Mouse (Mus musculus) neural tube, embryonic 13.5 days (tissue): Measurements from ENCODE around the gene Zswim1. TPM values are rescaled to one million over a fixed set of nuclear protein-coding genes. Genes with fewer than 3 reads are reported as not detected.
"Not testable (repeated sequence)": the region's sequence is repeated elsewhere in the genome, so short reads cannot be mapped to it uniquely, and the experiment has no call there.

ENCODE experiments used
- ATAC-seq: fragments of 200-750 bp; cut with Nextera tagmentation; 2 replicates; pipeline ENCODE4 v1.8.0; 2017; ENCODE audit warnings: low read depth, mild to moderate bottlenecking, moderate TSS enrichment, moderate library complexity
- H3K27ac ChIP-seq: fragments of 300-500 bp; sonication (generic); replicated peaks from 2 replicates; pipeline ENCODE4 v1.5.1; 2015; ENCODE audit warnings: moderate library complexity, mild to moderate bottlenecking, inconsistent platforms
- H3K27me3 ChIP-seq: fragments of 300-500 bp; sonication (generic); 2 replicates; pipeline ENCODE4 v1.6.1; 2015; ENCODE audit warnings: mild to moderate bottlenecking, inconsistent platforms
- H3K36me3 ChIP-seq: fragments of 300-500 bp; sonication (generic); 2 replicates; pipeline ENCODE4 v1.6.1; 2015; ENCODE audit warnings: mild to moderate bottlenecking, inconsistent platforms
- H3K4me1 ChIP-seq: fragments of 300-500 bp; sonication (generic); replicated peaks from 2 replicates; pipeline ENCODE4 v1.6.1; 2015; ENCODE audit warnings: inconsistent platforms
- H3K4me2 ChIP-seq: fragments of 300-500 bp; sonication (generic); 2 replicates; pipeline ENCODE4 v1.6.1; 2015; ENCODE audit warnings: inconsistent platforms, mild to moderate bottlenecking, moderate library complexity
- H3K4me3 ChIP-seq: fragments of 300-500 bp; sonication (generic); 2 replicates; pipeline ENCODE4 v1.5.1; 2015; ENCODE audit warnings: mild to moderate bottlenecking, inconsistent platforms
- H3K9ac ChIP-seq: fragments of 300-500 bp; sonication (generic); 2 replicates; pipeline ENCODE4 v1.6.1; 2015; ENCODE audit warnings: moderate library complexity, mild to moderate bottlenecking, inconsistent platforms
- H3K9me3 ChIP-seq: fragments of 300-500 bp; sonication (generic); 2 replicates; pipeline ENCODE4 v1.6.1; 2016; ENCODE audit warnings: inconsistent platforms
- WGBS: fragments of 180-500 bp; shearing (Covaris S2); methylation state at CpG from one replicate; pipeline ENCODE4 v1.1.7; 2015; 5-methylcytosine and 5-hydroxymethylcytosine counted together
- polyA plus RNA-seq: library from polyadenylated mRNA; unstranded; fragments of >200 nt; fragmentation: Nextera tagmentation; extraction: Ambion mirVana; gene quantifications from 2 replicates; pipeline ENCODE4 v1.2.1, GENCODE M21; 2015

Zswim1 gene
- polyA plus RNA-seq, 1 experiment from 2014 or later, result 22.3 TPM

GRCm38 (mm10) chr2:164794293-164794692, 28.2 kb upstream of the Zswim1 start:
- no peak overlapping the region for H3K4me2 ChIP-seq
- no peak overlapping the region for H3K9ac ChIP-seq
- H3K4me1 ChIP-seq, result no peaks in the 10 kb centered on the region
- H3K4me3 ChIP-seq, result no peak overlapping the region
- WGBS, result 39% methylated on average over 5 of the region's 5 CpGs
- peaks cover 90% of the 10 kb centered on the region for H3K36me3 ChIP-seq
- no peaks in the 10 kb centered on the region for H3K9me3 ChIP-seq
- H3K27me3 ChIP-seq, result no peaks in the 10 kb centered on the region
- ATAC-seq, result 0 out of 2 replicates have a peak, but pooled peaks have one; percentile 26
- H3K27ac ChIP-seq, result no peak overlapping the region

GRCm38 (mm10) chr2:164795868-164796267, 26.6 kb upstream of the Zswim1 start:
- Histone ChIP-seq H3K4me3 (no peak overlapping the region), H3K9me3 (no peaks in the 10 kb centered on the region), H3K4me2 (no peak overlapping the region), H3K36me3 (peaks cover 91% of the 10 kb centered on the region), H3K9ac (no peak overlapping the region), H3K4me1 (no peaks in the 10 kb centered on the region), H3K27me3 (no peaks in the 10 kb centered on the region), H3K27ac (no peak overlapping the region)
- no peak for ATAC-seq
- 84% methylated on average over 4 of the region's 4 CpGs for WGBS

- 85% methylated on average over 6 of the region's 6 CpGs for whole genome bisulfite sequencing
- H3K4me3 ChIP-seq, H3K27ac ChIP-seq, H3K4me2 ChIP-seq, H3K9ac ChIP-seq, H3K9me3 ChIP-seq, ATAC-seq, H3K27me3 ChIP-seq: not testable (repeated sequence)
- Histone ChIP-seq H3K36me3 (peaks cover 77% of the 10 kb centered on the region), H3K4me1 (peaks cover 11% of the 10 kb centered on the region)
These were observed 23.9 kb upstream of the Zswim1 start for GRCm38 (mm10) chr2:164798554-164798953.

GRCm38 (mm10) chr2:164800252-164801004, 22.1 kb upstream of the Zswim1 start:
- H3K36me3 ChIP-seq, result peaks cover 62% of the 10 kb centered on the region
- no peak for ATAC-seq
- no peaks in the 10 kb centered on the region for H3K9me3 ChIP-seq
- no peaks in the 10 kb centered on the region for H3K27me3 ChIP-seq
- no peak overlapping the region for H3K4me2 ChIP-seq
- peaks cover 21% of the 10 kb centered on the region for H3K4me1 ChIP-seq
- no peak overlapping the region for H3K4me3 ChIP-seq
- WGBS, result 92% methylated on average over 13 of the region's 13 CpGs
- no peak overlapping the region for H3K27ac ChIP-seq
- no peak overlapping the region for H3K9ac ChIP-seq

GRCm38 (mm10) chr2:164803201-164803920, 19.1 kb upstream of the Zswim1 start:
- H3K4me3 ChIP-seq, result peak overlapping the region; percentile 80
- no peak overlapping the region for H3K27ac ChIP-seq
- H3K9me3 ChIP-seq, result no peaks in the 10 kb centered on the region
- ATAC-seq, result no peak
- H3K4me1 ChIP-seq, result peaks cover 40% of the 10 kb centered on the region
- peak overlapping the region; percentile 71 for H3K4me2 ChIP-seq
- peak overlapping the region; percentile 83 for H3K9ac ChIP-seq
- no peaks in the 10 kb centered on the region for H3K27me3 ChIP-seq
- 92% methylated on average over 16 of the region's 16 CpGs for WGBS
- peaks cover 35% of the 10 kb centered on the region for H3K36me3 ChIP-seq

GRCm38 (mm10) chr2:164803921-164804313, 18.6 kb upstream of the Zswim1 start:
- Histone ChIP-seq H3K36me3 (peaks cover 34% of the 10 kb centered on the region), H3K4me1 (peaks cover 40% of the 10 kb centered on the region), H3K9me3 (no peaks in the 10 kb centered on the region), H3K27ac (no peak overlapping the region), H3K27me3 (no peaks in the 10 kb centered on the region), H3K4me2 (peak overlapping the region; percentile 71), H3K4me3 (peak overlapping the region; percentile 80), H3K9ac (peak overlapping the region; percentile 83)
- 65% methylated on average over 1 of the region's 1 CpGs for WGBS
- no peak for ATAC-seq

- Histone ChIP-seq H3K9me3 (no peaks in the 10 kb centered on the region), H3K4me3 (peak within 1 kb of the TSS; percentile 80), H3K36me3 (peaks cover 34% of the 10 kb centered on the region), H3K4me1 (peaks cover 40% of the 10 kb centered on the region), H3K27ac (peak within 1 kb of the TSS; percentile 92), H3K4me2 (peak within 1 kb of the TSS; percentile 84), H3K27me3 (no peaks in the 10 kb centered on the region), H3K9ac (peak within 1 kb of the TSS; percentile 83)
- ATAC-seq, result peak; percentile 97
- under 1% methylated on average over 46 of the region's 47 CpGs for WGBS
These were observed 17.8 kb upstream of the Zswim1 start, which contains the start of the genes Acot8 and Zswim3 for GRCm38 (mm10) chr2:164804533-164805331. TSS of gene Acot8 (minus strand) at chr2:164804882. TSS of gene Zswim3 (plus strand) at chr2:164805098.

- Histone ChIP-seq H3K4me2 (peak overlapping the region; percentile 84), H3K36me3 (peaks cover 31% of the 10 kb centered on the region), H3K9me3 (no peaks in the 10 kb centered on the region), H3K4me3 (peak overlapping the region; percentile 80), H3K27me3 (no peaks in the 10 kb centered on the region), H3K27ac (peak overlapping the region; percentile 92), H3K9ac (peak overlapping the region; percentile 83), H3K4me1 (peaks cover 40% of the 10 kb centered on the region)
- 3% methylated on average over 21 of the region's 21 CpGs for WGBS
- peak; percentile 67 for ATAC-seq
These were observed 17.2 kb upstream of the Zswim1 start for GRCm38 (mm10) chr2:164805332-164805718.

- Histone ChIP-seq H3K9ac (no peak overlapping the region), H3K36me3 (peaks cover 18% of the 10 kb centered on the region; the same call in 1 of the 2 replicates), H3K9me3 (no peaks in the 10 kb centered on the region), H3K27ac (no peak overlapping the region), H3K27me3 (no peaks in the 10 kb centered on the region), H3K4me3 (peak overlapping the region; percentile 80; the same call in 1 of the 2 replicates), H3K4me2 (peak overlapping the region; percentile 84), H3K4me1 (peaks cover 40% of the 10 kb centered on the region)
- WGBS, result 88% methylated on average over 7 of the region's 7 CpGs
- no peak for ATAC-seq
These were observed 15.9 kb upstream of the Zswim1 start for GRCm38 (mm10) chr2:164806614-164807013.

GRCm38 (mm10) chr2:164813557-164813956, 8.9 kb upstream of the Zswim1 start:
- no peak overlapping the region for H3K4me2 ChIP-seq
- no peaks in the 10 kb centered on the region for H3K27me3 ChIP-seq
- H3K9me3 ChIP-seq, result no peaks in the 10 kb centered on the region
- no peak for ATAC-seq
- H3K27ac ChIP-seq, result no peak overlapping the region
- WGBS, result 58% methylated on average over 2 of the region's 2 CpGs
- no peak overlapping the region for H3K4me3 ChIP-seq
- H3K36me3 ChIP-seq, result peaks cover 37% of the 10 kb centered on the region
- H3K9ac ChIP-seq, result no peak overlapping the region
- no peaks in the 10 kb centered on the region for H3K4me1 ChIP-seq

GRCm38 (mm10) chr2:164815348-164815747, 7.1 kb upstream of the Zswim1 start:
- ATAC-seq, result no peak
- H3K36me3 ChIP-seq, result peaks cover 34% of the 10 kb centered on the region
- H3K4me1 ChIP-seq, result no peaks in the 10 kb centered on the region

GRCm38 (mm10) chr2:164815821-164816220, 6.7 kb upstream of the Zswim1 start:
- no peak overlapping the region for H3K27ac ChIP-seq
- H3K9me3 ChIP-seq, result no peaks in the 10 kb centered on the region
- H3K36me3 ChIP-seq, result peaks cover 38% of the 10 kb centered on the region
- H3K4me1 ChIP-seq, result no peaks in the 10 kb centered on the region
- H3K4me2 ChIP-seq, result no peak overlapping the region
- no peaks in the 10 kb centered on the region for H3K27me3 ChIP-seq
- 90% methylated on average over 8 of the region's 8 CpGs for WGBS
- H3K4me3 ChIP-seq, result no peak overlapping the region
- no peak for ATAC-seq
- H3K9ac ChIP-seq, result no peak overlapping the region

More at GRCm38 (mm10) chr2:164815348-164815747, 7.1 kb upstream of the Zswim1 start:
- Histone ChIP-seq H3K9me3 (no peaks in the 10 kb centered on the region), H3K9ac (no peak overlapping the region), H3K4me2 (no peak overlapping the region), H3K27ac (no peak overlapping the region), H3K27me3 (no peaks in the 10 kb centered on the region), H3K4me3 (no peak overlapping the region)
- 92% methylated on average over 5 of the region's 5 CpGs for whole genome bisulfite sequencing
